Mouse (Mus musculus): ENCODE results near the gene Cenpn. TPM values are rescaled to one million over a fixed set of nuclear protein-coding genes. Genes with fewer than 3 reads are reported as not detected.

Gene Cenpn
- total RNA-seq, 2 experiments from 2014 or later: 1.5 to 1.7 TPM

- Histone ChIP-seq H3K27ac (peak overlapping the region; percentile 68; the same call in 1 of the 2 replicates), H3K4me3 (no peak overlapping the region)
- no peak for TF ChIP-seq CTCF (conservative IDR thresholded peaks at IDR 0.05)
- no peak for DNase-seq (ENCODE audit: low spot score in 2 of 2)
Observed at GRCm38 (mm10) chr8:116945169-116945910, 23.8 kb downstream of the Cenpn start.

GRCm38 (mm10) chr8:116946268-116946838, 24.8 kb downstream of the Cenpn start:
- Histone ChIP-seq H3K27ac (peak overlapping the region; percentile 68; the same call in 1 of the 2 replicates), H3K4me3 (peak overlapping the region; percentile 17; the same call in 1 of the 2 replicates)
- DNase-seq (ENCODE audit: low spot score in 2 of 2): peak; percentile 28 to 36
- no peak for TF ChIP-seq CTCF (conservative IDR thresholded peaks at IDR 0.05)

- H3K4me3 ChIP-seq: no peak overlapping the region; the same call in 1 of the 2 replicates
- DNase-seq (ENCODE audit: low spot score in 2 of 2): no peak
Observed at GRCm38 (mm10) chr8:116946851-116947250, 25.3 kb downstream of the Cenpn start.

GRCm38 (mm10) chr8:116947589-116947988, 26.1 kb downstream of the Cenpn start:
- H3K27ac ChIP-seq: no peak overlapping the region
- TF ChIP-seq CTCF (conservative IDR thresholded peaks at IDR 0.05): no peak
- no peak for DNase-seq (ENCODE audit: low spot score in 2 of 2)
- no peak overlapping the region for H3K4me3 ChIP-seq

More at GRCm38 (mm10) chr8:116946851-116947250, 25.3 kb downstream of the Cenpn start:
- no peak for TF ChIP-seq CTCF (conservative IDR thresholded peaks at IDR 0.05)
- H3K27ac ChIP-seq: no peak overlapping the region

- Histone ChIP-seq H3K27ac (no peak overlapping the region), H3K4me3 (no peak overlapping the region)
- TF ChIP-seq CTCF (conservative IDR thresholded peaks at IDR 0.05): no peak
- no peak for DNase-seq (ENCODE audit: low spot score in 2 of 2)
Observed at GRCm38 (mm10) chr8:116951369-116951768, 29.8 kb downstream of the Cenpn start.

- Histone ChIP-seq H3K4me3 (no peak overlapping the region), H3K27ac (no peak overlapping the region)
- no peak for DNase-seq (ENCODE audit: low spot score in 2 of 2)
- TF ChIP-seq CTCF (conservative IDR thresholded peaks at IDR 0.05): no peak
Observed at GRCm38 (mm10) chr8:116951778-116952177, 30.2 kb downstream of the Cenpn start.

- Histone ChIP-seq H3K4me3 (no peak overlapping the region), H3K27ac (no peak overlapping the region)
- TF ChIP-seq CTCF (conservative IDR thresholded peaks at IDR 0.05): no peak
- no peak for DNase-seq (ENCODE audit: low spot score in 2 of 2)
Observed at GRCm38 (mm10) chr8:116952428-116952827, 30.9 kb downstream of the Cenpn start.

GRCm38 (mm10) chr8:116954415-116954814, 32.9 kb downstream of the Cenpn start:
- Histone ChIP-seq H3K4me3 (no peak overlapping the region), H3K27ac (no peak overlapping the region)
- no peak for TF ChIP-seq CTCF (conservative IDR thresholded peaks at IDR 0.05)
- DNase-seq (ENCODE audit: low spot score in 2 of 2): peak; percentile 70 to 86

GRCm38 (mm10) chr8:116969531-116969930, 48.0 kb downstream of the Cenpn start:
- no peak overlapping the region for H3K4me3 ChIP-seq
- no peak overlapping the region for H3K27ac ChIP-seq
- no peak for TF ChIP-seq CTCF (conservative IDR thresholded peaks at IDR 0.05)
- no peak for DNase-seq (ENCODE audit: low spot score in 2 of 2)

- DNase-seq (ENCODE audit: low spot score in 2 of 2): no peak
- Histone ChIP-seq H3K27ac (no peak overlapping the region), H3K4me3 (no peak overlapping the region)
- TF ChIP-seq CTCF (conservative IDR thresholded peaks at IDR 0.05): no peak
Observed at GRCm38 (mm10) chr8:116975066-116975465, 53.5 kb downstream of the Cenpn start.

GRCm38 (mm10) chr8:116975606-116976005, 54.1 kb downstream of the Cenpn start:
- no peak for DNase-seq (ENCODE audit: low spot score in 2 of 2)
- TF ChIP-seq CTCF (conservative IDR thresholded peaks at IDR 0.05): no peak
- no peak overlapping the region for H3K27ac ChIP-seq
- no peak overlapping the region for H3K4me3 ChIP-seq

- DNase-seq (ENCODE audit: low spot score in 2 of 2): no peak
- TF ChIP-seq CTCF (conservative IDR thresholded peaks at IDR 0.05): no peak
- peak overlapping the region; percentile 90 for H3K4me3 ChIP-seq
- peak overlapping the region; percentile 80; the same call in 1 of the 2 replicates for H3K27ac ChIP-seq
Observed at GRCm38 (mm10) chr8:116978052-116978451, 56.5 kb downstream of the Cenpn start.

- peak; percentile 97 to 98 for DNase-seq (ENCODE audit: low spot score in 2 of 2)
- TF ChIP-seq CTCF (conservative IDR thresholded peaks at IDR 0.05): peak; percentile 52
- H3K4me3 ChIP-seq: peak within 1 kb of the TSS; percentile 90
- peak within 1 kb of the TSS; percentile 80 for H3K27ac ChIP-seq
Observed at GRCm38 (mm10) chr8:116978631-116979256, 57.2 kb downstream of the Cenpn start, which contains the start of gene 1700030J22Rik. Gene 1700030J22Rik (minus strand): TSS chr8:116978959.

Data from layer of hippocampus, adult 2 months (tissue).